Mouse (Mus musculus) yolk sac, embryonic 10.5 days (tissue): ENCODE results near the gene Cldn19.
A peak's percentile ranks its signal among the peaks of the same experiment; 100 is the strongest.

Experiments used
- DNase-seq: peaks from one replicate; pipeline ENCODE4 v3.0.0-alpha.2; 2017; ENCODE audit warnings: low spot score

Gene Cldn19

GRCm38 (mm10) chr4:119255351-119255750, at the start of gene Cldn19:
Gene Cldn19, plus strand, starts transcription at chr4:119255414.
- no peak for DNase-seq

GRCm38 (mm10) chr4:119216667-119217066, 38.5 kb upstream of the Cldn19 start:
- no peak for DNase-seq

GRCm38 (mm10) chr4:119218169-119218568, 37.0 kb upstream of the Cldn19 start, which contains the start of gene Tmem269:
Gene Tmem269, minus strand, starts transcription at chr4:119218217.
- DNase-seq, result peak; percentile 20

GRCm38 (mm10) chr4:119223696-119224095, 31.5 kb upstream of the Cldn19 start:
- DNase-seq, result no peak

- no peak for DNase-seq
Observed at GRCm38 (mm10) chr4:119224534-119224933, 30.7 kb upstream of the Cldn19 start.

- no peak for DNase-seq
Observed at GRCm38 (mm10) chr4:119225719-119226118, 29.5 kb upstream of the Cldn19 start.

GRCm38 (mm10) chr4:119226751-119227150, 28.5 kb upstream of the Cldn19 start:
- DNase-seq, result no peak

GRCm38 (mm10) chr4:119232410-119233255, 22.6 kb upstream of the Cldn19 start, which contains the start of the genes AU022252 and P3h1:
Gene AU022252, minus strand, starts transcription at chr4:119232712.
Gene P3h1, plus strand, starts transcription at chr4:119232915.
- peak; percentile 99 for DNase-seq

GRCm38 (mm10) chr4:119233256-119233901, 21.8 kb upstream of the Cldn19 start:
- peak; percentile 81 for DNase-seq

- no peak for DNase-seq
Observed at GRCm38 (mm10) chr4:119234348-119234747, 20.9 kb upstream of the Cldn19 start.

GRCm38 (mm10) chr4:119238661-119239060, 16.6 kb upstream of the Cldn19 start:
- no peak for DNase-seq

GRCm38 (mm10) chr4:119239181-119239682, 16.0 kb upstream of the Cldn19 start:
- DNase-seq, result peak; percentile 50

- no peak for DNase-seq
Observed at GRCm38 (mm10) chr4:119241664-119242063, 13.6 kb upstream of the Cldn19 start.

GRCm38 (mm10) chr4:119242571-119242970, 12.6 kb upstream of the Cldn19 start:
- DNase-seq, result no peak

GRCm38 (mm10) chr4:119244468-119245240, 10.6 kb upstream of the Cldn19 start:
- DNase-seq, result no peak

GRCm38 (mm10) chr4:119245556-119245955, 9.7 kb upstream of the Cldn19 start:
- DNase-seq, result no peak

GRCm38 (mm10) chr4:119245961-119246360, 9.3 kb upstream of the Cldn19 start:
- no peak for DNase-seq

GRCm38 (mm10) chr4:119246688-119247225, 8.5 kb upstream of the Cldn19 start:
- DNase-seq, result no peak

- no peak for DNase-seq
Observed at GRCm38 (mm10) chr4:119247462-119248235, 7.6 kb upstream of the Cldn19 start.

- DNase-seq, result no peak
Observed at GRCm38 (mm10) chr4:119248407-119248965, 6.7 kb upstream of the Cldn19 start.
